Mouse (Mus musculus): Measurements from ENCODE around the gene Il6st.

GRCm38 (mm10) chr13:112505436-112505835 lies 41.6 kb downstream of the Il6st start:
- TF ChIP-seq POU5F1 (IDR thresholded peaks at IDR 0.05; ENCODE audit: borderline replicate concordance, low read length), result no peak
- no peak for TF ChIP-seq CTCF (conservative IDR thresholded peaks at IDR 0.05; ENCODE audit: low read length)
- TF ChIP-seq NANOG (IDR thresholded peaks at IDR 0.05; ENCODE audit: borderline replicate concordance, low read length), result no peak
